Mouse (Mus musculus): ENCODE measurements at regions not wholly inside any gene's neighbourhood (a gene's known extent, or its start where the extent isn't known, plus 50 kb on each side); places are given as distances from the start of the nearest gene placed in this dataset.

- no peak for TF ChIP-seq CTCF (IDR thresholded peaks at IDR 0.05)
- Histone ChIP-seq H3K4me1 (ENCODE audit: insufficient read depth, low read length) (no peaks in the 10 kb centered on the region; the same call in 1 of the 2 replicates), H3K27me3 (ENCODE audit: insufficient read depth, low read length) (no peaks in the 10 kb centered on the region), H3K9ac (replicated peaks; ENCODE audit: low read length, poor library complexity, severe bottlenecking) (no peak overlapping the region), H3K4me3 (ENCODE audit: low read depth, low read length) (no peak overlapping the region), H3K27ac (ENCODE audit: low read depth, low read length) (no peak overlapping the region), H3K36me3 (ENCODE audit: insufficient read depth, low read length) (no peaks in the 10 kb centered on the region), H3K9me3 (ENCODE audit: low read length) (no peaks in the 10 kb centered on the region), H3K4me2 (ENCODE audit: low read depth, low read length, poor library complexity, severe bottlenecking) (no peak overlapping the region)
- 45% methylated on average over 2 of the region's 2 CpGs for WGBS
- DNase-seq (ENCODE audit: low spot score) (no peak), ATAC-seq (ENCODE audit: low FRiP score) (no peak)
Observed at GRCm38 (mm10) chr13:111098738-111099137, 156.1 kb upstream of the Actbl2 start.

DNA sequence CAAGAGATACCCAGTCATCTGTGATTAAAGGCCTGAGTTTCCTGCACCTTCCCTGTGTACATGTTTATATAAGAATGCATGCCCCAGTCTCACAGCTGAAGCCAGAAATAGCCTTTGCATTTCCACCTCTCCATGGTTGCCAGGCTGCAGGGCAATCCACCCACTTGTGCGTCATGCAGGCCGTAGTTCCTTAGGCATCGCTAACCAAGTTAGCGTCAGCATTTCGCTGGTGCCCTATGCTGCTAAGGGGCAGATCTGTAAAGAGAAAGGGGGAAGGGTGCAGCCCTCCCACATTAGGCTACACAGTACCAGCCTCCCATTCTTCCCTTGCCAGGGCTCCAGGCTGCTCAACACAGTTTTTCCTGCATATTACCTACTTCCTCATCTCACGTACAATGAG, 155.6 kb upstream of the Actbl2 start:
- H3K36me3 ChIP-seq (ENCODE audit: insufficient read depth, low read length) = no peaks in the 10 kb centered on the region
- H3K9ac ChIP-seq (replicated peaks; ENCODE audit: low read length, poor library complexity, severe bottlenecking) = no peak overlapping the region
- no peak overlapping the region for H3K4me3 ChIP-seq (ENCODE audit: low read depth, low read length)
- H3K4me1 ChIP-seq (ENCODE audit: insufficient read depth, low read length) = no peaks in the 10 kb centered on the region; the same call in 1 of the 2 replicates
- 60% methylated on average over 6 of the region's 6 CpGs for WGBS
- no peak overlapping the region for H3K27ac ChIP-seq (ENCODE audit: low read depth, low read length)
- no peaks in the 10 kb centered on the region for H3K27me3 ChIP-seq (ENCODE audit: insufficient read depth, low read length)
- ATAC-seq (ENCODE audit: low FRiP score) (no peak), DNase-seq (ENCODE audit: low spot score) (no peak)
- no peaks in the 10 kb centered on the region for H3K9me3 ChIP-seq (ENCODE audit: low read length)
- no peak overlapping the region for H3K4me2 ChIP-seq (ENCODE audit: low read depth, low read length, poor library complexity, severe bottlenecking)
- TF ChIP-seq CTCF (IDR thresholded peaks at IDR 0.05) = no peak

GRCm38 (mm10) chr13:111100448-111100847, 154.4 kb upstream of the Actbl2 start:
- no peak for TF ChIP-seq CTCF (IDR thresholded peaks at IDR 0.05)
- Histone ChIP-seq H3K27me3 (ENCODE audit: insufficient read depth, low read length) (no peaks in the 10 kb centered on the region), H3K9ac (replicated peaks; ENCODE audit: low read length, poor library complexity, severe bottlenecking) (no peak overlapping the region), H3K36me3 (ENCODE audit: insufficient read depth, low read length) (no peaks in the 10 kb centered on the region), H3K4me2 (ENCODE audit: low read depth, low read length, poor library complexity, severe bottlenecking) (no peak overlapping the region), H3K4me1 (ENCODE audit: insufficient read depth, low read length) (no peaks in the 10 kb centered on the region; the same call in 1 of the 2 replicates), H3K4me3 (ENCODE audit: low read depth, low read length) (no peak overlapping the region), H3K27ac (ENCODE audit: low read depth, low read length) (no peak overlapping the region), H3K9me3 (ENCODE audit: low read length) (no peaks in the 10 kb centered on the region)
- no peak for ATAC-seq (ENCODE audit: low FRiP score)
- WGBS = 76% methylated on average over 1 of the region's 1 CpGs
- no peak for DNase-seq (ENCODE audit: low spot score)

DNA sequence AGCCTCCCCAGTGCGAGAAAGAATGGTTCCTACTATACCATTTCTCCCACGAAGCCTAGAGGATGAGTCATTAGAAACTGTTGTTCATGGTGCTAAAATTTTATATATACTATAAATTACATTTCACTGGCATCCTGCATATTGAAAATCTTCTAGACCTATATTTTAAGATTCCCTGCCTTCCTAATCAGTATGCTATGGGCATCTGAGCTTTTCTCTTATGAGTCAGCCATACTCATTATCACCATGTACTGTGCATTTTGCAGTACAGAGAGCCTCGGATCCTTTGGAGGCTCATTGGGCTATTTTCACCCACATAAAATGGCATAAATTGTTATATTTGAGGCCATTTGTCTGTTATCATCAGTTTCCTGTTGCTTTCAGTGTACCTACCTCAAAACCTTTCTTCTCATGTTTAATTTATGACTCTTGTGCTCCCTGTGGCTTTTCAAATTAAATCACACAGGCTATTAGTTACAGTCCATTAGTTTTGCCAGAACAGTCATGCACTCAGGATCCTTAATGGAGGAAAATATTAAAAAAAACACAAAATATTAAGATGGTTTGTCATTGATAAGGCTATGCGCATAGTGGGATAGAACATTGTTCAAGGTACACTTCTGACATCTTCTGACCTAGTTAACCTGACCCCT, 150.1 kb upstream of the Actbl2 start:
- ATAC-seq (ENCODE audit: low FRiP score) (no peak), DNase-seq (ENCODE audit: low spot score) (peak; percentile 31)
- Histone ChIP-seq H3K4me1 (ENCODE audit: insufficient read depth, low read length) (no peaks in the 10 kb centered on the region), H3K36me3 (ENCODE audit: insufficient read depth, low read length) (no peaks in the 10 kb centered on the region), H3K9ac (replicated peaks; ENCODE audit: low read length, poor library complexity, severe bottlenecking) (no peak overlapping the region), H3K27ac (ENCODE audit: low read depth, low read length) (no peak overlapping the region), H3K27me3 (ENCODE audit: insufficient read depth, low read length) (no peaks in the 10 kb centered on the region), H3K4me3 (ENCODE audit: low read depth, low read length) (no peak overlapping the region), H3K9me3 (ENCODE audit: low read length) (no peaks in the 10 kb centered on the region), H3K4me2 (ENCODE audit: low read depth, low read length, poor library complexity, severe bottlenecking) (no peak overlapping the region)
- TF ChIP-seq CTCF (IDR thresholded peaks at IDR 0.05) = no peak
- 77% methylated on average over 4 of the region's 4 CpGs for WGBS

DNA sequence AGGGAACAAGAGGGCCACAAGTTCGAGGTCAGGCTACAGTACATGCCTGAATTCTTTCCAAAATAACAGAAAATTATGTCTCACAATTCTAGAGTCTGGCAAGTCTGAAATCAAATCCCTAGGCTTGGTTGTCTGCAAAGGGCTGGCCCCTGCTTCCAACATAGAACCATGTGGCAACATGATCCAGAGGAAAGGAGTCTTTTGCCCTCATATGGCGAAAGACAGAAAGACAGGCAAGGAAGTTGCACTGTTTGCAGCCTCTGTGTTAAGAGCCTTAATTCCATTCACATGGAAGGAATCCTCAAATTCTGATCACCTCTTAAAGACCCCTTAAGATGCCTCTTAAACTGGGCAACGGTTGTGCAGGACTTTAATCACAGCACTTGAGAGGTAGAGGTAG, 123.7 kb upstream of the Actbl2 start:
- Histone ChIP-seq H3K4me3 (ENCODE audit: low read depth, low read length) (no peak overlapping the region), H3K36me3 (ENCODE audit: insufficient read depth, low read length) (no peaks in the 10 kb centered on the region), H3K9ac (replicated peaks; ENCODE audit: low read length, poor library complexity, severe bottlenecking) (no peak overlapping the region), H3K4me1 (ENCODE audit: insufficient read depth, low read length) (no peaks in the 10 kb centered on the region), H3K9me3 (ENCODE audit: low read length) (no peaks in the 10 kb centered on the region), H3K4me2 (ENCODE audit: low read depth, low read length, poor library complexity, severe bottlenecking) (no peak overlapping the region), H3K27me3 (ENCODE audit: insufficient read depth, low read length) (no peaks in the 10 kb centered on the region), H3K27ac (ENCODE audit: low read depth, low read length) (no peak overlapping the region)
- ATAC-seq (ENCODE audit: low FRiP score) = no peak
- WGBS = 81% methylated on average over 3 of the region's 3 CpGs
- DNase-seq (ENCODE audit: low spot score) = peak; percentile 15
- TF ChIP-seq CTCF (IDR thresholded peaks at IDR 0.05) = peak; percentile 52

DNA sequence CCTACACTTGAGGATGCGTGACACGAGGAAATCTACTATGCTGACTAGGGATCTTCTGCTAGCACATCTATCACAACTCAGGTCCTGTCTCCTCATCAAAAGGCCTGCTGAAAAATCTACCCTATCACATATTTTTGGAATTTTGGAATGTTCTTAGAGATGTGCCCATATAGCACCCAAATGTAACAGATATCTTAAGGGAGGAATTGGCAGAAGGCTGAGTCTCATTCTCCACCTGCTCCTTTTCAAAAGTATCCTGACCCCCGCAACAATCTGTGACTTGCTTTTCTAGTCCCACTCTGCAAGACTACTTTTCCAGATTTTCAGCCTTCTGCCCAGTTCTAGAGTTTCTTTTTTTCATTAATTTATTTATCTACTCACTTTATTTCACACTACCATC, 118.4 kb upstream of the Actbl2 start:
- H3K4me1 ChIP-seq (ENCODE audit: insufficient read depth, low read length) = no peaks in the 10 kb centered on the region

More for the DNA sequence above, 118.4 kb upstream of the Actbl2 start:
- WGBS = 92% methylated on average over 3 of the region's 3 CpGs
- Histone ChIP-seq H3K27me3 (ENCODE audit: insufficient read depth, low read length) (no peaks in the 10 kb centered on the region), H3K4me2 (ENCODE audit: low read depth, low read length, poor library complexity, severe bottlenecking) (no peak overlapping the region), H3K27ac (ENCODE audit: low read depth, low read length) (no peak overlapping the region), H3K9ac (replicated peaks; ENCODE audit: low read length, poor library complexity, severe bottlenecking) (no peak overlapping the region), H3K4me3 (ENCODE audit: low read depth, low read length) (no peak overlapping the region), H3K36me3 (ENCODE audit: insufficient read depth, low read length) (no peaks in the 10 kb centered on the region), H3K9me3 (ENCODE audit: low read length) (no peaks in the 10 kb centered on the region)
- ATAC-seq (ENCODE audit: low FRiP score) (no peak), DNase-seq (ENCODE audit: low spot score) (no peak)
- TF ChIP-seq CTCF (IDR thresholded peaks at IDR 0.05) = no peak
